Mouse (Mus musculus): Measurements from ENCODE around the gene Taz.

Gene Taz

GRCm38 (mm10) chrX:74281732-74282394, at the start of gene Taz, which contains the start of gene Dnase1l1:
Gene Taz, plus strand, starts transcription at chrX:74281912.
Gene Dnase1l1, minus strand, starts transcription at chrX:74282337.
- peak; percentile 93 to 95 for DNase-seq

- no peak for DNase-seq
Observed at GRCm38 (mm10) chrX:74233196-74233595, 48.5 kb upstream of the Taz start.

- DNase-seq: no peak
Observed at GRCm38 (mm10) chrX:74240332-74240731, 41.4 kb upstream of the Taz start.

GRCm38 (mm10) chrX:74243396-74243795, 38.3 kb upstream of the Taz start:
- peak; percentile 52 to 58 for DNase-seq

DNA sequence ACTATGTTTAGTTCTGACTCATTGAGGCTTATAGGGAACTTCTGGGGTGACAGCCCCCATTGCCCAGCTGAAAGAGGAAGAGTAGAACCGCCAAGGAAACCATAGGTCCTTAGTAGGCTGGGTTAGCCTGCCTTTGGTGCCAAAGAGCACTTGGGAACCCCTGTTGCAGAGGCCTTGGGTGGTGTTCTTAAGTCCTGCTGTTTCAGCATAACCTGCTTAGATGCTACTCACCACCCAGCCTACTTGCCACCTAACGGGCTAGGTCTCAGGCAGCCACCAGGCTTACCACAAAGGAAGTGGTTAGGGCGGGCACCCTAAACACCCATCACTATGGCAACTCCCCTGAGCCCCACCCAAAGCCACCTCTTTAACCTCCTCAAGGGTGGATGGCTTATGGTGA, 37.9 kb upstream of the Taz start:
- DNase-seq: peak; percentile 66 to 70

- peak; percentile 71 to 73 for DNase-seq
Observed at GRCm38 (mm10) chrX:74244614-74245083, 37.1 kb upstream of the Taz start.

- no peak for DNase-seq
Observed at GRCm38 (mm10) chrX:74245107-74245506, 36.6 kb upstream of the Taz start.

DNA sequence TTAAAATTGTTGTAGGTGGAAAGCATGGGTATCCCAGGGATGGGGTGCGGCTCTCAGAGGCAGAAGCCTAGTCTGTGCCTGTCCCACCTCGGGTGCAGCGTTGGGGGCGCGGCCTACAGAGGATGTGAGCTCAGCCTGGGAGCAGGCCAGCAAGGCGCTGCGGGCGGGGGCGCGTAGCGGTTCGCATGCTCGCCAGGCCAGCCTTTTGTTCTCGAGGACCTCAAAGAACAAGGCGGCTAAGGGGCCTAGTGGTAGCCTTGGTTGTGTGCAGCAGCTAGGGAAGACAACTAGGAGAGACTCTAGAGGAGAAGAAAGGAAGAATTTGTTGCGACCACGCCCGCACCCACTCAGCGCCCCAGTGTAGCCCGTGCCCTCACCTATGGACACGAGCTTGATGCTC, 36.0 kb upstream of the Taz start:
- DNase-seq: peak; percentile 84 to 89

GRCm38 (mm10) chrX:74246213-74246681, 35.5 kb upstream of the Taz start:
- peak; percentile 91 to 93 for DNase-seq

- DNase-seq: peak; percentile 55 to 68
Observed at GRCm38 (mm10) chrX:74246693-74247092, 35.0 kb upstream of the Taz start.

- peak; percentile 57 to 70 for DNase-seq
Observed at GRCm38 (mm10) chrX:74248651-74249050, 33.1 kb upstream of the Taz start.

GRCm38 (mm10) chrX:74249615-74250014, 32.1 kb upstream of the Taz start, which contains the start of gene Flna:
Gene Flna, minus strand, starts transcription at chrX:74249820.
- peak; percentile 72 to 77 for DNase-seq

- peak; percentile 94 to 96 for DNase-seq
Observed at GRCm38 (mm10) chrX:74254153-74254887, 27.4 kb upstream of the Taz start, which contains the start of gene Emd. Gene Emd, plus strand, starts transcription at chrX:74254687.

GRCm38 (mm10) chrX:74254888-74255565, 26.7 kb upstream of the Taz start:
- no peak for DNase-seq

- DNase-seq: no peak
Observed at GRCm38 (mm10) chrX:74257746-74258145, 24.0 kb upstream of the Taz start.

DNA sequence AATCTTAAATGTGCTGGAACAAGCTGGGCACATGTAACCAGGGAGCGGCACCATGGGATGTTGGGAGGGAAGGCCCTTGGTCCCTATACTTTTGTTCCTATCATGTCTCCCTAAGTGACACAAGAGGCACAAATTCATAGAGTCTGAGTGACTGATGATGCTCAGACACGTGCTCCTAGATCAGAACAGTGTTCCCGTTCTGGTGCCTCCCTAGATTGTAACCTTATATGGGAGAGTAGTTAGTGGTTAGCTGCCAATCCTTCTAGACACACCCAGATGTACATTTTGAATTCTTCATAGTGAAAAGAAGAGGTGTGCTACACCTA, 12.0 kb upstream of the Taz start:
- DNase-seq: no peak

GRCm38 (mm10) chrX:74270062-74270901, 11.4 kb upstream of the Taz start, which contains the start of gene Rpl10:
Gene Rpl10, plus strand, starts transcription at chrX:74270812.
- DNase-seq: peak; percentile 95

DNA sequence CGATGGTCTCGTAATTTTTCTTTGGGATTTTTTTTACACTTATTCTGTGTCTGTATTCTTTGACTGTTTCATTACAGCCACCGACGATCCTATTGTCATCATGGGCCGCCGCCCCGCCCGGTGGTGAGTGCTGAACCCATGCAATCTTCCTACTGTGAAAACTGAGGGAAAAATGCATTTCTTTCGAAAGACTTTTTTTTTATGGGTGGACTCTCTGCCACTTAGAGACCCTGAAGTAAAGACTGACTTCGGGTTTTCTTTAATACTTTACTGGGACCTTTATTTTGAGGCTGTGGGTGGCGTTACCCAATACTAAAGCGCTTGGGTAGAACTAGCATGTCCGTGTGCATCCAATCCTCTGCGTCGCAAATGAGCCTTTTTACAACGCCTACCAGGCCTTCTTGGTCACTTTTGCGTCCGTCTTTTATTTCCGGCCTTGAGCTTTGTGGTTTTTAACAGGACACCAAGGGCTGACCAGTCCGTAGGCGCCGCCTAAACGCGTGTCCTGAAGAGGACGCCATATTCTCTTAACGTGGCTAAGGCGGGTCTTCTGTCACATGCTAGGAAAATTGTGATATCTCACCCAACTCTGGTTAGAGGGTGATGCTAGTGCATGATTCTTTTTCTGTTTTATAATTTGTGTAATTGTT, 10.7 kb upstream of the Taz start:
- DNase-seq: peak; percentile 31 to 51

DNA sequence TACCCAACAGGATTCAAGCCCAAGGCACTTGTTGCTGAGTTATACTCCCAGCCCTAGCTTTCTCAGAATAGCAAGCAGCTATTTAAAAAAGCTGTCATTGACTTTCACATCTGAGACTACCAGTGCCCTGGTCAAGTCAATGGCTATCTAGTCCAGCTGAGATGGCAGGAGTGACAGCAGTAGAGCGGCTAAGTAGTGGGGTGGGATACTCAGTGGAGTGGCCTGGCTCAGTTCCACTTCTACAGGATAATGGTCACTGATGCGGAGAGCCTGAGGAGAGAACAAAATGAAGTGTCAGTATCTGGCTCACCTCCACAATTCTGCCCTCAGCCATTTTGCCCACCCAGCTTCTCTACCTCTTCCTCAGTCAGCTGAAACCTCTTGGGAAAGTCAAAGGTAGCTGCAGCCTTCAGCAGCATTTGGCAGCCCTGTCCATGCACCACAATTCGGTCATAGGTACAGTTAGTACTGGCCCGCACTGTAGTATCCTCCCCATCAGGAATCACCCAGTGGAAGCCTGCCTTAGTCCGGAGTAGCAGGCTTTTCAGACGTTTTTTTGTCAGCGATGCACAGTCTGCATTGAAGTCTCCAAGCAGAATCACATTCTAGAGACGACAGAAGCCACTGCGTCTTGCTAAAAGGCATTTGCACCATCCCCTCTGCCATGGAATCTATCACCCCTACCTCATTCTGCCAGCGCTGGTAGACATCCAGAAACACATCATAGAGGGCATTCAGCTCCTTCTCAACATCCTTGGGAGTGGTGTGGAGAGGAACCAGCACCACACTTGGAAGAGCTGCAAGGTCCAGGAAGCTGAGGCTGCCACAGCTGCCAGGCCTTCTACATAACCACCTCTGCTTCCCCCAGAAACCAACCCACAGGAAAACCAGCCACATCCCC, 8.0 kb upstream of the Taz start:
- DNase-seq: no peak

GRCm38 (mm10) chrX:74277916-74278315, 3.8 kb upstream of the Taz start:
- DNase-seq: no peak

Data from lung, adult 18-20 months (tissue).